Mouse (Mus musculus): ENCODE measurements around the gene Dpf2.

DNA sequence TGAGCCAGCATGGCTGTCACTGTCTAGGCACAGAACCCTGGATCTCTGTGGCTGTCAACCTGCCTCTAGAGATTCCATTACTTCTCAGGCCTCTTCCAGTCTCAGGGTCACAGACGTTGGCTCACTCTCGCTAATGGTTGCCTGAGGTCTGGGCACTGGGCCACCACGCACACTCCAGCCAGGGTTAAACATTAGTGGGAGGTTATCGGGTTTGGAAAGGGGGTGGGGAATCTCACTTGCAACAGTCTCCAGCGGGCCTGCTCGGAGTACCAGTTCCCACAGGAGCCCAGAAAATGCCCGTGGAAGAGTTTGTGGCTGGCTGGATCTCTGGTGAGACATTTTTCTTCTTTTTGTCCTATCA, 34.5 kb downstream of the Dpf2 start:
- TF ChIP-seq CTCF (conservative IDR thresholded peaks at IDR 0.05; ENCODE audit: insufficient read depth, insufficient read length, low read depth, low read length) (no peak), POLR2A (IDR thresholded peaks at IDR 0.05; ENCODE audit: low read depth, low read length) (no peak)
